Mouse (Mus musculus): ENCODE results near the gene Retreg3. TPM values are rescaled to one million over a fixed set of nuclear protein-coding genes. Genes with fewer than 3 reads are reported as not detected.

The Retreg3 gene
- polyA plus RNA-seq (2015; fragmentation: Nextera tagmentation; extraction: Ambion mirVana), result 28.4 and 29.2 TPM in 2 replicates

DNA sequence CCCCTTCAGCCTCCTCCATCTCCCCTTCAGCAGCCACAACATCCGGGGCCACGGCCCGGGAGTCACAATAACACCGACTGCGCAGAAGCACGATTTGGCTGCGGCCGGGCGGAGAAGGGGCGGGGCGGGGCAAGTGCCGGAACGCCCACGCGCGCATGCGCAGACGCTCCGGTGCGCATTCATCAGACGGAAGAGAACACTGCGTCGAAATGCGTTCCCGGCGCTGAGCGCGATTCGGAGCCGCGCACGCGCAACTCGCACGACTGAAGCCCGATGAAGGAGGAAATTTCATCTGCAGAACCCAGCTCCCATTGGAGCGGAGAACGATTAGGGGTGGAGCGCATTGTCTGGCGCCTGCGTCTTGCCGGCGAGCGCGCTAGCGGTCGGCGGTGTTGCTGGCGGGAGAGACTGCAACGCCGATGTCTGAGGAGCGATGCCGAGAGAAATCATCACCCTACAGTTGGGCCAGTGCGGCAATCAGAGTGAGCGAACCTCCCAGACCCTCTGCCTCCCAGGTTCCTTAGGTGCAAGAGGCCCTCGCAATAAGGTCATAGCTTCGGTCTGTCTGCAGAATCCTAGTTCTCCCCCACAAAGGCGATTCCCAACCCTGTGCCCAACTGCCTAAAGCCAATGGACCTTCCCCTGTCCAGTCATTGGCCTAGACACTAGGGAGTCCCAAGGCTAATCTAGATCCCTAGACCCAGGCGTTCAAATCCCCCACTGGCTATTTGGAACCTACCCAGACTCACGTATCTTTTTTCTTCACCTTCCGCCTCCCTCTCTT, at the start of gene Retreg3, which contains the start of gene Tubg1:
Gene Retreg3, minus strand, starts transcription at position 133 of the 784 bp plus-strand sequence.
Gene Tubg1, plus strand, starts transcription at position 178 of the 784 bp plus-strand sequence.
- no peaks in the 10 kb centered on the region for H3K27me3 ChIP-seq (replicated peaks)
- peak within 1 kb of the TSS; percentile 95 for H3K9ac ChIP-seq
- H3K9me3 ChIP-seq, result no peaks in the 10 kb centered on the region
- under 1% methylated on average over 61 of the region's 61 CpGs for WGBS
- peak within 1 kb of the TSS; percentile 84 for H3K4me3 ChIP-seq
- H3K27ac ChIP-seq, result peak within 1 kb of the TSS; percentile 89
- H3K4me1 ChIP-seq, result peaks cover 50% of the 10 kb centered on the region
- peak within 1 kb of the TSS; percentile 97 for H3K4me2 ChIP-seq
- peak; percentile 97 for ATAC-seq (replicated peaks)
- peaks cover 9% of the 10 kb centered on the region for H3K36me3 ChIP-seq (replicated peaks)

DNA sequence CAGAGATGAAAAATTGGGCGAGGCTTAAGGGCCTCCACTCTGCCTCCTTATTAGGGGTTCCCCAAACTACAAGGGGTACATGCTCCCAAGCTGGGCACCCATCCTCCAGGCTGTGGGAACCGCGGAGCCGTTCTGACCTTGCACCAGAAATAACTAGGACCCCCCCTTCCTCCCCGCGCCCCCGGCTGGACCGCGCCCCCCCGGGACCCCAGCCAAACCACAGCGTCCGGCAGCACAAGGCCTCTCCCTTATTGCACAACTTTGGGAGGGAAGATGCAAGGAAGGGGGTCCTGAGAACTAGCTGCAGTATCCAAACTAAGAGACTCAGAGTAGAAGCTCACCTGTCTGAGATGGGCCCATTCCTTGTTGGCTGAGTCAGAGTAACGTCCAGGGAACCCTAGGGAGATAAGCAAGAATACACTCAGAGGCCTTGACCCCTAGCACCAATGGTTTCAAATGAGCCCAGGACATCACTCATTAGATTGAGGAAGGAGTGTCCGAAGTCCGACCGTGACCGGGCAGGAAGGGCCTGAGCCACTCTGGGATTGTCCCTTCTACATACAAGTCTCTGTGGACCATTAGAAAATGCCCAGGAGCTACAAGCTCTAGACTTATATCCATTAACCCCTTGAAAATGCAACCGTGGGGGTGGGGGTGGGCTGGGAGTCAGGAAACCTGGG, 48.7 kb upstream of the Retreg3 start:
- ATAC-seq (replicated peaks), result no peak
- no peaks in the 10 kb centered on the region for H3K9me3 ChIP-seq
- H3K4me1 ChIP-seq, result peaks cover 54% of the 10 kb centered on the region
- WGBS, result 63% methylated on average over 18 of the region's 18 CpGs
- H3K4me3 ChIP-seq, result 0 out of 2 replicates have a peak overlapping the region, but pooled peaks have one; percentile 84
- H3K9ac ChIP-seq, result no peak overlapping the region
- H3K27ac ChIP-seq, result no peak overlapping the region
- H3K4me2 ChIP-seq, result peak overlapping the region; percentile 88; the same call in 1 of the 2 replicates
- H3K36me3 ChIP-seq (replicated peaks), result peaks cover 11% of the 10 kb centered on the region; the same call in 1 of the 2 replicates
- H3K27me3 ChIP-seq (replicated peaks), result peaks cover 58% of the 10 kb centered on the region

DNA sequence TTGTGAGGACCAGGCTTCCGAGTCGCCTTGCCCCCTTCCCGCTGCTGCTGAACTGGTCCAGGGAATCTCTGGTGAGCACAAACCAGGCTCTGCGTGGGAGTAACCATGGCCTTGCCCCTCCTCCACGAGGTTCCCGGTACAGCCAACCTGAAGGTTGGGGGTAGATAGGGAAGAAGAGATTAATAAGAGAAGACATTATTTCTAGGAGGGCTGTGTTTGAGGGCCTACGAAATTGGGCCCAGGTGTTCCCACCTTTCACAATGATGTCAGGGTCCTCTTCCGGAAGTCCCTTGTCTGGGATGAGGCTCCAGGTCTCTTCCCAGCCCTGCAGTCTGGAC, 48.2 kb upstream of the Retreg3 start:
- WGBS, result 47% methylated on average over 8 of the region's 8 CpGs
- H3K4me3 ChIP-seq, result no peak overlapping the region
- H3K27me3 ChIP-seq (replicated peaks), result peaks cover 63% of the 10 kb centered on the region
- no peak overlapping the region for H3K27ac ChIP-seq
- ATAC-seq (replicated peaks), result no peak
- H3K9ac ChIP-seq, result no peak overlapping the region
- H3K4me2 ChIP-seq, result no peak overlapping the region
- peaks cover 49% of the 10 kb centered on the region for H3K4me1 ChIP-seq
- no peaks in the 10 kb centered on the region for H3K9me3 ChIP-seq
- peaks cover 13% of the 10 kb centered on the region; the same call in 1 of the 2 replicates for H3K36me3 ChIP-seq (replicated peaks)

DNA sequence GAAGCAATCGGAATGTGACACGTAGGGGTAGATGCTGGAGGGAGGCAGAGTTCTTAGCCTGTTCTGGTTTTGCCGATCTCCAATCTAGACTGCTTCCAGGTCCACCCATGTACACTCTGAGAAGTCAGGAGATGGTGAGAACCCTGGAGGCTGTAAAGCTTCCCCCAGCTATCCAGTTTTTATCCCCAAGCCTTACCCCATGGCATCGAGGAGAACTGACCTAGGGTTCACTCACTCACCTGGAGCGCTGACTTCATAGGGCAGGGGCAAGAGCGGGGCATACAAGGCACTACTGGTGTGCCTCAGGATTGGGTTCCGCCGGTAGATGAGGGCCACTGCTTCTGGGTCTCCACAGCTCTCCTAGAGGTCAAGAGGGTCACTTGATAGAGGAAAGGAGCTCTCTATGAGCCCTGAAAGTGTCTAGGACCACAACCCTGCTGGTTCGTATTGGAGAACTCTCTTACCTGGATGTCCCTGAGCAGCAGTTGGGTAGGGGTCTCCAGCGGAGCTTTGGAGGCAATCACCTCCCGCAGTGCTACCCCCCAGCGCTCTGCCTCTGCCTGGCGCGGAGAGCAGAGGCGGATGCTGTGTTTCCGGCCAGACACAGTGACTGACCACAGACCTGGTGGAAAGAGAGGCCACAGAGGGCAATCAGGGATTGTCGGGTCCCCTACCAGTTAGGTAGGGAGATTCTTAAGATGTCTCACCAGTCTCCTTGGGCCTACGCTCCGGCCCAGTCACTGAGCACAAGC, 47.7 kb upstream of the Retreg3 start:
- peaks cover 13% of the 10 kb centered on the region; the same call in 1 of the 2 replicates for H3K36me3 ChIP-seq (replicated peaks)
- no peak overlapping the region for H3K4me3 ChIP-seq

DNA sequence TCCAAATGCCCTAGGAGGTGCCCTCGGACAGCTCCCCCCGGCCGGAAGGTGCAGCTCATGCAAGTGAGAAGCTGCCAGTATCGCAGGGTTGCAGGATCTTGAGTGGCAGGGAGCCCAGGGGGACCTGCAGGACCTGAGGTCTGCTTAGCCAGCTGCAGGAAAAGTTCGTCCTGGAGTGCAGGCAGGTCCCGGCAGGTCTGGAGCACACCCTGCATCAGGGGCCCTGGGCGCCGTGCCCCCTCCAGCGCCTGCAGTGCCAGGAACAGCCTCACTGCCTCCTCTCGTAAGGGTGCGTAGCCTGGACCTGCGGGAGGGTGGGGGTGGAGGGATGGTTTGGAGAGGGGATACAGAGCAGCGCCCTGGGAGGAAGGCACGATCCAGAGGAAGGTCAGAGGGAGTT, 46.7 kb upstream of the Retreg3 start:
- no peaks in the 10 kb centered on the region for H3K9me3 ChIP-seq
- peaks cover 35% of the 10 kb centered on the region for H3K4me1 ChIP-seq
- no peak overlapping the region for H3K27ac ChIP-seq
- H3K4me2 ChIP-seq, result no peak overlapping the region
- H3K4me3 ChIP-seq, result no peak overlapping the region
- H3K9ac ChIP-seq, result no peak overlapping the region
- no peak for ATAC-seq (replicated peaks)
- WGBS, result 49% methylated on average over 14 of the region's 14 CpGs
- peaks cover 13% of the 10 kb centered on the region; the same call in 1 of the 2 replicates for H3K36me3 ChIP-seq (replicated peaks)
- H3K27me3 ChIP-seq (replicated peaks), result peaks cover 71% of the 10 kb centered on the region

More for the DNA sequence above, 47.7 kb upstream of the Retreg3 start:
- WGBS, result 46% methylated on average over 19 of the region's 19 CpGs
- Histone ChIP-seq H3K4me2 (no peak overlapping the region), H3K9me3 (no peaks in the 10 kb centered on the region), H3K4me1 (peaks cover 45% of the 10 kb centered on the region), H3K27me3 (replicated peaks) (peaks cover 68% of the 10 kb centered on the region), H3K9ac (no peak overlapping the region), H3K27ac (no peak overlapping the region)
- ATAC-seq (replicated peaks), result no peak

DNA sequence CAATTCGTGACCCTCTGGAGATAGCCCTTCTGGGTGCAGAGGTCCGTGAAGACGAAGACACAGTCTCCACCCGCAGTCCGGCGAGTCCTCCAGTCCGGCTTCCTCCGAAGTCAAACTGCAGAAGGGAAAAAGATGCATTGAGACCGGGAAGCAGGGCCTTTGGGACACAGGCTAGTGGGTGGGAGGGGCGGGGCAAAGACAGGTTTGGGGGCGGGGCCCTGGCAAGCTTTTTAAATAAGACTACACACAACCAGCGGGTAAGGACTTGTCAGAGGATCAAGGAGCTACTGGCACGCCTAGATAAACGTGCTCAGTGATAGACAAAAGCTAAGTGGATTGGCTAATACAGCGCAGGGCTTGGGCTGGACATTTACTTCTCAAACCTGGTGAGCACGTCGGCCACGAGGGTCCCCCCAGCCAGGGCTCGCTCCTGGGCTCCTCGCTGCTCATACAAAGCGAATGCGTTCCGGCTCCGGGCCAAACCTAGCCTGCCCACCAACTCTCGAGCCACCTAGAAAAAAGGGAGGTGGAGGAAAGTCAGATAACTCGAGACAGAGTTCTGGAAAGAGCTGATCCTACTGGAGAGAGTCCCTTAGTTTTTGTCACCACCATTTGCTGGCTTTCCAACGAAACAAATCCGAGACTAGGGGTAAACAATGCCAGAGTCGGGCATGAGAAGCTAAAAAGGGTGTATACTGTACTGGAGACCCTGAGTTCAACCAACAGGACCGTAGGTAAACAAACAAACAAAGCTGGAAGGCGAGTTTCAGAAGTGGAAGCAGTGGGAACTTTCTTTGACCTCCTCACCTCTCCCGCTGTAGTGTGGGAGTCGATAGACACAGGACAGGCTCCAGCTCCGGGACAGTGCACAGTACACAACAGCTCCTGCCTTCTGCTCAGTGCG, 45.2 kb upstream of the Retreg3 start:
- ATAC-seq (replicated peaks), result no peak
- H3K27ac ChIP-seq, result no peak overlapping the region
- no peak overlapping the region for H3K4me2 ChIP-seq
- H3K27me3 ChIP-seq (replicated peaks), result peaks cover 71% of the 10 kb centered on the region
- H3K9me3 ChIP-seq, result no peaks in the 10 kb centered on the region
- 0 out of 2 replicates have a peak overlapping the region, but pooled peaks have one; percentile 14 for H3K4me3 ChIP-seq
- whole genome bisulfite sequencing, result 24% methylated on average over 35 of the region's 35 CpGs
- H3K4me1 ChIP-seq, result peaks cover 24% of the 10 kb centered on the region
- H3K9ac ChIP-seq, result no peak overlapping the region
- peaks cover 16% of the 10 kb centered on the region; the same call in 1 of the 2 replicates for H3K36me3 ChIP-seq (replicated peaks)

DNA sequence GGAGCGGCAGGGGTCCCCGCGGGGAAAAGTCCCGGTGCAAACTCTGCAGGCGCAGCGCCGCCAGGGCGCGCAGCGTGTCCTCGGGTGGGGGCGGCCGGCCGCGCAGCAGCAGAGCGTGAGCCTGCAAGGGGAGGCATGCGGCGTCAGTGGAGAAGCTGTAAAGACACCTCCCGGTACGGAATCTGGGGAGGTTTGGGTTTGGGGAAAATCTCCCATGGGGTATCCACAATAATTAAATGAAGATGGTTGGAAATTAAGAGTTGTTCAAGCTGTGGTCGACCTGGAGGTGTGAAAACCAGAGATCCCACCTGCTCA, 44.6 kb upstream of the Retreg3 start:
- no peaks in the 10 kb centered on the region for H3K9me3 ChIP-seq
- H3K36me3 ChIP-seq (replicated peaks), result peaks cover 16% of the 10 kb centered on the region; the same call in 1 of the 2 replicates
- peaks cover 18% of the 10 kb centered on the region for H3K4me1 ChIP-seq
- H3K27ac ChIP-seq, result no peak overlapping the region
- 6% methylated on average over 21 of the region's 21 CpGs for WGBS
- H3K4me2 ChIP-seq, result peak overlapping the region; percentile 38
- H3K27me3 ChIP-seq (replicated peaks), result peaks cover 71% of the 10 kb centered on the region
- H3K9ac ChIP-seq, result no peak overlapping the region; the same call in 1 of the 2 replicates
- peak overlapping the region; percentile 14 for H3K4me3 ChIP-seq
- ATAC-seq (replicated peaks), result no peak

DNA sequence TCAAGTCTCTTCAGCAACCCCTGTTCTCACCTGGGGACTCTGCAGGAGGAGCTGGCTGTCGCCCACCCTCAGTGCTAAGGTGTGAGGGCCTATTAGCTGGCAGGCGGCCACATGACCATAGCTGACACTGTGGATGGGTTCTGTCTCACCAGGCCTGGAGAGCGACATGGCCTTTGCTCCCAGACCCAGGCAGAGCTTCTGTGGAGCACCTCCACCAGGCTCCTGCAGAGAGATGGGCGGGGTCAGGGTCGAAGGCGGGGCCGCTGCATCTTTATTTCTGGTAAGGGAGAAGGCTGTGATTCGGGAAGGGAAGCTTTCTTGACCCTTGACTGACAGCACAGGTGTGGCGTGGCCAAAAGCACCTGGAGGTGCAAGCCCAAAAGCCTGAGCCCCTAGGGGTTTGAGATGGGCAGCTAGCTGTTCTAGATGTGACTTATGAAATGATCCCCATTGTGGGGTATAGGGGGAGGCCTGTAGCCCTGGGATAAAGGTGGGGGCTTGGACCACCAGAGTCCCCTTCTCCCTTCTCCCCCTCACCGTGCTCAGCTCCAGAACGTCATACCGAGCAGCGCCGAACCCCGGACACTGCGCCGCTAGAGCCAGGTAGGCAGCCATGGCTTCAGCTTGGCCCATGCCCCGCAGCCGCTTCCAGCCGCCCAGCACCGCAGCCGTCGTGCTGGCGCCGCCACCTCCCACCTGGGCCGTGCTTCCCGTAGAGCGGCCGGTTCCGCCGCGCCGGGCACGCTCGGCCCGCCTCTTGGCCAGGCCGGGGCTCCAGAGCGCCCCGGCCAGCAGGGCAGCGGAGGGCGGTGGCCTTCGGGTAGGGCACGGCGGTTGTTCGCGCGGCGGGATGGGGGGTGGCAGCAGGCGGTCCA, 44.0 kb upstream of the Retreg3 start:
- Histone ChIP-seq H3K27ac (no peak overlapping the region), H3K27me3 (replicated peaks) (peaks cover 69% of the 10 kb centered on the region), H3K36me3 (replicated peaks) (peaks cover 16% of the 10 kb centered on the region; the same call in 1 of the 2 replicates), H3K4me3 (peak overlapping the region; percentile 14), H3K4me1 (peaks cover 12% of the 10 kb centered on the region), H3K9me3 (no peaks in the 10 kb centered on the region), H3K4me2 (peak overlapping the region; percentile 38), H3K9ac (no peak overlapping the region; the same call in 1 of the 2 replicates)
- WGBS, result 17% methylated on average over 49 of the region's 49 CpGs
- ATAC-seq (replicated peaks), result no peak

DNA sequence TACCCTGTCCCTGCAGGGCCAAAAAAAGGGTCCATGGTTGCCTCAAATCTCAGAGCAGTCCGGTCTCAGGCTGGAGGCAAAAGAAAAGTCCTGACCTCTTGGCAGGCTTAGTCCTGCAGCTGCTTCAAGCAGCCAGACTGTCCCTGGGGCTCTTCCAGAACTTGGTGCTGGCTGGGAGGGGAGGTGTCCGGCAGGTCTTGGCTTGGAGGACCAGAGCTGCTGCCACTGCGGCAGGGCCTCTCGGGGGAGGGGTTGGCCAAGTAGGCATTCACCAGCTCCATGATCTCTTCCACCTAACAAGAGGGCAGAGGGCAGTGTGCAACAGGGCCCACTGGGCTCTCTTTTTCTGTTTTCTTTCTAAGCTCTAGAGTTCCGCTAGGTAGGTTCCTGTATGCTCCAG, 43.1 kb upstream of the Retreg3 start:
- H3K4me3 ChIP-seq, result no peak overlapping the region
- no peaks in the 10 kb centered on the region for H3K9me3 ChIP-seq
- H3K9ac ChIP-seq, result no peak overlapping the region
- peaks cover 16% of the 10 kb centered on the region; the same call in 1 of the 2 replicates for H3K36me3 ChIP-seq (replicated peaks)
- H3K4me2 ChIP-seq, result no peak overlapping the region
- H3K4me1 ChIP-seq, result peaks cover 9% of the 10 kb centered on the region
- WGBS, result 60% methylated on average over 5 of the region's 5 CpGs
- peaks cover 60% of the 10 kb centered on the region for H3K27me3 ChIP-seq (replicated peaks)
- no peak for ATAC-seq (replicated peaks)
- H3K27ac ChIP-seq, result no peak overlapping the region

DNA sequence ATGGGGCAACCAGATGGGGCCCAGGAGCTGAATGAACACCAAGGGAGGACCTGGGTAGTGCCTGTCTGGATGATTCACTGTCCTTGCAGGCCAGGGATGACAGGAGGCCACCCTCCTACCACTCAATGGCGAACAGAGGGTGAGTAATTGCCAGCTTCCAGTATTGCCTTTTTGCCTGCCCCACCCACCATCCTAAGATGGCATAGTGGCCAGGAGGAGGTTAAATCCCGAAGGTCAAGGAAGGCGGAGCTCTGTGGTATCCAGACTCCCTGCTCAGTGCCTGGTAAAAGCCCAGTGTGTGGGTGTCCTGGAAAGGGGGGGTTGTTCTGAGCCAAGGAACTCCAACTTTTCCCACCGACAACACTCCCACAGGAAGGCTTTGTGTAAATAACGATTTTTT, 42.6 kb upstream of the Retreg3 start:
- Histone ChIP-seq H3K27ac (no peak overlapping the region), H3K9me3 (no peaks in the 10 kb centered on the region), H3K9ac (no peak overlapping the region), H3K4me1 (peaks cover 9% of the 10 kb centered on the region), H3K4me2 (no peak overlapping the region), H3K4me3 (no peak overlapping the region), H3K36me3 (replicated peaks) (peaks cover 15% of the 10 kb centered on the region; the same call in 1 of the 2 replicates), H3K27me3 (replicated peaks) (peaks cover 55% of the 10 kb centered on the region)
- WGBS, result 52% methylated on average over 5 of the region's 5 CpGs
- no peak for ATAC-seq (replicated peaks)
